Mouse (Mus musculus) erythroblast, embryonic 14.5 days (primary cell): ENCODE data around the gene Terb1. TPM values are rescaled to one million over a fixed set of nuclear protein-coding genes. Genes with fewer than 3 reads are reported as not detected.

ENCODE experiments used
- H3K27me3 ChIP-seq: 2 replicates; pipeline ENCODE4 v1.6.1; 2012; ENCODE audit warnings: inconsistent platforms; ENCODE audit not compliant: control insufficient read depth
- H3K36me3 ChIP-seq: 2 replicates; pipeline ENCODE4 v1.6.1; 2012; ENCODE audit warnings: mild to moderate bottlenecking, inconsistent platforms; ENCODE audit not compliant: control insufficient read depth
- H3K4me1 ChIP-seq: 2 replicates; pipeline ENCODE4 v1.6.1; 2012; ENCODE audit warnings: inconsistent platforms; ENCODE audit not compliant: control insufficient read depth
- H3K4me3 ChIP-seq: replicated peaks from 2 replicates; pipeline ENCODE3; 2012; ENCODE audit warnings: moderate library complexity, mild to moderate bottlenecking, inconsistent platforms
- H3K9me3 ChIP-seq: 2 replicates; pipeline ENCODE4 v1.6.1; 2012; ENCODE audit warnings: low read length, inconsistent platforms, mixed read lengths; ENCODE audit not compliant: control insufficient read depth
- GATA1 ChIP-seq: IDR thresholded peaks from 2 replicates; pipeline ENCODE4 v1.6.1; 2012; ENCODE audit warnings: low read length, inconsistent platforms, mixed read lengths
- TAL1 ChIP-seq: IDR thresholded peaks from 3 replicates; pipeline ENCODE4 v1.6.1; 2012; ENCODE audit warnings: low read length, inconsistent platforms, mixed read lengths
- polyA plus RNA-seq: library from polyadenylated mRNA; stranded (reverse); fragments of >175 nt; gene quantifications from 2 replicates; pipeline ENCODE4 v1.2.3, GENCODE M21; 2012

Terb1 gene
- polyA plus RNA-seq, 1 experiment, result not detected

- Histone ChIP-seq H3K4me1 (peaks cover 27% of the 10 kb centered on the region), H3K36me3 (no peaks in the 10 kb centered on the region), H3K27me3 (peaks cover 67% of the 10 kb centered on the region), H3K9me3 (peaks cover 4% of the 10 kb centered on the region; the same call in 1 of the 2 replicates), H3K4me3 (no peak overlapping the region)
- TF ChIP-seq GATA1, result no peak
- TF ChIP-seq TAL1, result no peak
These were observed 29.2 kb upstream of the Terb1 start for GRCm38 (mm10) chr8:104538896-104539295.

GRCm38 (mm10) chr8:104536028-104536427, 26.3 kb upstream of the Terb1 start:
- TF ChIP-seq TAL1 (no peak), GATA1 (no peak)
- Histone ChIP-seq H3K4me3 (peak overlapping the region; percentile 95), H3K9me3 (no peaks in the 10 kb centered on the region; the same call in 1 of the 2 replicates), H3K36me3 (peaks cover 2% of the 10 kb centered on the region), H3K27me3 (peaks cover 39% of the 10 kb centered on the region), H3K4me1 (peaks cover 37% of the 10 kb centered on the region)

GRCm38 (mm10) chr8:104535378-104535777, 25.7 kb upstream of the Terb1 start:
- Histone ChIP-seq H3K9me3 (no peaks in the 10 kb centered on the region), H3K4me1 (peaks cover 32% of the 10 kb centered on the region)
- no peak for TF ChIP-seq GATA1
- no peak for TF ChIP-seq TAL1

GRCm38 (mm10) chr8:104534779-104535141, 25.1 kb upstream of the Terb1 start:
- TF ChIP-seq TAL1, result no peak
- no peak for TF ChIP-seq GATA1
- Histone ChIP-seq H3K9me3 (no peaks in the 10 kb centered on the region), H3K4me3 (peak overlapping the region; percentile 95), H3K27me3 (peaks cover 26% of the 10 kb centered on the region), H3K36me3 (peaks cover 9% of the 10 kb centered on the region), H3K4me1 (peaks cover 32% of the 10 kb centered on the region)

More at GRCm38 (mm10) chr8:104535378-104535777, 25.7 kb upstream of the Terb1 start:
- Histone ChIP-seq H3K27me3 (peaks cover 32% of the 10 kb centered on the region), H3K36me3 (peaks cover 3% of the 10 kb centered on the region), H3K4me3 (peak overlapping the region; percentile 95)

- Histone ChIP-seq H3K4me1 (peaks cover 32% of the 10 kb centered on the region), H3K27me3 (peaks cover 20% of the 10 kb centered on the region)
These were observed 24.5 kb upstream of the Terb1 start, which contains the start of the genes Nae1 and Car7 for GRCm38 (mm10) chr8:104533971-104534778. Gene Nae1, minus strand, starts transcription at chr8:104534637. Gene Car7, plus strand, starts transcription at chr8:104534689.

GRCm38 (mm10) chr8:104533551-104533950, 23.8 kb upstream of the Terb1 start:
- Histone ChIP-seq H3K4me3 (peak overlapping the region; percentile 95), H3K4me1 (peaks cover 32% of the 10 kb centered on the region), H3K9me3 (no peaks in the 10 kb centered on the region), H3K27me3 (peaks cover 14% of the 10 kb centered on the region), H3K36me3 (peaks cover 17% of the 10 kb centered on the region)
- no peak for TF ChIP-seq TAL1

More at GRCm38 (mm10) chr8:104533971-104534778, 24.5 kb upstream of the Terb1 start, which contains the start of the genes Nae1 and Car7:
- Histone ChIP-seq H3K9me3 (no peaks in the 10 kb centered on the region), H3K36me3 (peaks cover 15% of the 10 kb centered on the region), H3K4me3 (peak within 1 kb of the TSS; percentile 95)
- TF ChIP-seq TAL1 (no peak), GATA1 (no peak)

GRCm38 (mm10) chr8:104529671-104530070, 20.0 kb upstream of the Terb1 start:
- Histone ChIP-seq H3K36me3 (peaks cover 46% of the 10 kb centered on the region), H3K4me1 (peaks cover 18% of the 10 kb centered on the region), H3K4me3 (no peak overlapping the region), H3K27me3 (no peaks in the 10 kb centered on the region), H3K9me3 (no peaks in the 10 kb centered on the region)
- no peak for TF ChIP-seq TAL1
- no peak for TF ChIP-seq GATA1

GRCm38 (mm10) chr8:104517872-104518271, 8.2 kb upstream of the Terb1 start:
- H3K4me1 ChIP-seq, result no peaks in the 10 kb centered on the region
- TF ChIP-seq TAL1, result no peak
- no peak for TF ChIP-seq GATA1
- peaks cover 69% of the 10 kb centered on the region for H3K36me3 ChIP-seq
- no peaks in the 10 kb centered on the region for H3K27me3 ChIP-seq
- no peak overlapping the region for H3K4me3 ChIP-seq
- no peaks in the 10 kb centered on the region for H3K9me3 ChIP-seq

- no peaks in the 10 kb centered on the region for H3K9me3 ChIP-seq
- H3K4me3 ChIP-seq, result no peak overlapping the region
- peaks cover 11% of the 10 kb centered on the region for H3K4me1 ChIP-seq
- peaks cover 11% of the 10 kb centered on the region for H3K27me3 ChIP-seq
- TF ChIP-seq GATA1 (no peak), TAL1 (no peak)
- H3K36me3 ChIP-seq, result peaks cover 27% of the 10 kb centered on the region
These were observed 424 bp upstream of the Terb1 start for GRCm38 (mm10) chr8:104510134-104510533.

GRCm38 (mm10) chr8:104479091-104479490, 30.6 kb downstream of the Terb1 start:
- H3K9me3 ChIP-seq, result no peaks in the 10 kb centered on the region
- TF ChIP-seq GATA1 (no peak), TAL1 (no peak)
- no peaks in the 10 kb centered on the region for H3K36me3 ChIP-seq
- no peaks in the 10 kb centered on the region for H3K27me3 ChIP-seq
- no peak overlapping the region for H3K4me3 ChIP-seq
- H3K4me1 ChIP-seq, result no peaks in the 10 kb centered on the region
